Mouse (Mus musculus): Measurements from ENCODE around the gene Ncoa1. TPM values are rescaled to one million over a fixed set of nuclear protein-coding genes. Genes with fewer than 3 reads are reported as not detected.

The Ncoa1 gene
- 45.0 and 48.4 TPM in 2 replicates for total RNA-seq (2012; rRNA removed)
- polyA plus RNA-seq (2012; ENCODE audit: insufficient read depth in 1 of 2, insufficient read length in 2 of 2, low read depth in 1 of 2, low replicate concordance in 2 of 2, missing spikeins in 1 of 2) = 10 to 100 TPM; 36.0 to 65.0 TPM

DNA sequence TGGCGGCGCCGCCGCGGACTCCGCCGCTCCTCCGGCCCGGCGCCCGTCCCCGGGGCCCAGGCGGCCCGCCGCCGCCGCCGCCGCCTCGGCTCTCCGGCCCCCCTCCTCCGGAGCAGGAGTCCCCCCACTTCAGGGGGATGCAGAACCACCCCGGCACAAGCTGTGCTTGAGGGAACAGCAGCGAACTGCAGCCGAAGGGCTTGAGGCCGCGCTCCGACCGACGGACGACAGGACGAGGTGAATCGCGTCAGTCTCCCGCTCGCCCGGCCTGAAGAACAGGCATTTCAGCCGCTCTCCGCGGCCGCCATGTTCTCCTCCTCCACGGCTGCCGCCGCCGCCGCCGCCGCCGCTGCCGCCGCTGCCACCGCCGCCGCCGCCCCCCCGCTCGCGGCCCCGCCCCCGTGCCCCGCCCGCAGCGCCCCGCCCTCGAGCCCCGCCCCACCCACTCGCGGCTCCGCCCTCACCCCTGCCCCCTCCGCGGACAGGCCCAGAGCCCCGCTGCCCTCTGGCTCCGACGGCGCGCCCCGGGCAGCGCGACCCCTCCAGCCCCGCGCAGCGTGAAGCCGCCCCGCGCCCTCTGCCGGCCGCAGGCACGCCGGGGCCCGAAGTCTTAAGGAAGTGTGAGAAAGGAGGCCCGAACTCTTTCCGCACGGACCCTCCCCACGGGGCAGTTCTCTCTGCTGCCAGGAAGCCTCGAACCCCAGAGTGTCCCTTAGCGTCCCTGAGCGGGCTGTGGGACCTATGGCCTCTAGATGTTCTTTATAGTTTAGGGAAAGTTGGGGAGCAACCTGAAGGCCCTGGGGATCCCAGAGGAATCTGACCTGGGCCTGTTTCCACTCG lies at the start of gene Ncoa1:
Ncoa1 (minus strand) TSS at position 351 of the 840 bp plus-strand sequence.
- no peaks in the 10 kb centered on the region for H3K27me3 ChIP-seq (ENCODE audit: control insufficient read depth in 1 of 2, insufficient read depth in 2 of 2, low read length in 2 of 2)
- peaks cover 0 to 8% of the 10 kb centered on the region in 2 experiments; a peak in 1 of 4 replicates for H3K4me1 ChIP-seq (ENCODE audit: control insufficient read depth in 1 of 2, insufficient read depth in 2 of 2, low read length in 2 of 2)
- peak within 1 kb of the TSS; percentile 91 to 100 for H3K4me3 ChIP-seq (ENCODE audit: control insufficient read depth in 1 of 2, insufficient read depth in 1 of 2, low read depth in 2 of 2, low read length in 2 of 2)
- peak within 1 kb of the TSS; percentile 99 for H3K27ac ChIP-seq (ENCODE audit: control insufficient read depth, low read depth, low read length)
- peak within 1 kb of the TSS; percentile 100 for H3K9ac ChIP-seq (ENCODE audit: control insufficient read depth, low read depth, low read length, poor library complexity, severe bottlenecking)
- H3K36me3 ChIP-seq (ENCODE audit: control insufficient read depth in 1 of 2, insufficient read depth in 2 of 2, low read length in 2 of 2) = peaks cover 6 to 10% of the 10 kb centered on the region in 2 experiments
- peaks cover 46% of the 10 kb centered on the region for H3K79me2 ChIP-seq (ENCODE audit: control insufficient read depth, insufficient read depth, low read length, poor library complexity)
- H3K9me3 ChIP-seq (replicated peaks; ENCODE audit: insufficient read depth, low read length) = no peaks in the 10 kb centered on the region
- DNase-seq (ENCODE audit: low read depth, low spot score) = peak; percentile 69
- TF ChIP-seq POLR2AphosphoS5 (IDR thresholded peaks at IDR 0.05; ENCODE audit: borderline replicate concordance, low read depth, low read length) (0 out of 2 replicates have a peak, but pooled peaks have one; percentile 27), USF1 (IDR thresholded peaks at IDR 0.05; ENCODE audit: low read depth, low read length) (no peak), CHD1 (IDR thresholded peaks at IDR 0.05; ENCODE audit: low read depth, low read length) (no peak), ZKSCAN1 (IDR thresholded peaks at IDR 0.05; ENCODE audit: low read depth, low read length) (no peak), MEF2A (IDR thresholded peaks at IDR 0.05; ENCODE audit: extremely low read depth, insufficient replicate concordance, low read depth, low read length, poor library complexity, severe bottlenecking) (no peak), TBP (IDR thresholded peaks at IDR 0.05; ENCODE audit: low read depth, low read length) (0 out of 2 replicates have a peak, but pooled peaks have one; percentile 13), POLR2A (IDR thresholded peaks at IDR 0.05; ENCODE audit: control insufficient read depth in 1 of 2, insufficient read depth in 1 of 2, low read depth in 1 of 2, low read length in 2 of 2, poor library complexity in 1 of 2) (peak in 1 of 2 experiments; percentile 88; a peak in 3 of 4 replicates), MAZ (IDR thresholded peaks at IDR 0.05; ENCODE audit: low read depth, low read length) (peak; percentile 81; the same call in 1 of the 2 replicates), NELFE (IDR thresholded peaks at IDR 0.05; ENCODE audit: low read depth, low read length) (peak; percentile 58), JUND (IDR thresholded peaks at IDR 0.05; ENCODE audit: low read depth, low read length) (no peak), SMC3 (IDR thresholded peaks at IDR 0.05; ENCODE audit: low read depth, low read length) (peak; percentile 1; the same call in 1 of the 2 replicates), CTCF (IDR thresholded peaks at IDR 0.05 in 2 of 3, conservative IDR thresholded peaks at IDR 0.05 in 1 of 3; ENCODE audit: control insufficient read depth in 1 of 3, insufficient read depth in 1 of 3, low read depth in 2 of 3, low read length in 3 of 3, poor library complexity in 1 of 3, severe bottlenecking in 1 of 3) (peak in 2 of 3 experiments; percentile 23 to 52; a peak in 4 of 6 replicates)

DNA sequence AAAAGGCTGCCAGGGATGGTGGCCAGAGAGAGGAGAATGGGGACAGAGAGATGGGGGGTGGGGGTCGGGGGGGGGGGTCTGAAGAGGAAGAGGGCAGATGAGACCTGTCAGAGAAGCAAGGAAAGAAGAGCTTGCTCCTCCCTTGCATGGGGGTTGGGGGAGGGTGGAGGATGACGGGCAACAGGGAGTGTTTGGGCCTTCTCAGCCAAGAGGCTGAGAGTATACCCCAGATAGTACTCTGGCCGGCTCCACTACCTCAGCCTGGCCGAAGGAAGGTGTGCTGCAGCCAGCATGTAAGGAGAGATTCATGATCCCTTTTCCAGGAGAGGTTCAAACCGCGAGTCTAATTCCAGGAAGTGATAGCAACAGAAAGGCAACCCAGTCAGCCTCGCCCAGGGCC lies 47.6 kb upstream of the Ncoa1 start:
- peaks cover 0 to 16% of the 10 kb centered on the region in 2 experiments; a peak in 2 of 4 replicates for H3K36me3 ChIP-seq (ENCODE audit: control insufficient read depth in 1 of 2, insufficient read depth in 2 of 2, low read length in 2 of 2)
- H3K4me3 ChIP-seq (ENCODE audit: control insufficient read depth in 1 of 2, insufficient read depth in 1 of 2, low read depth in 2 of 2, low read length in 2 of 2) = peak overlapping the region; percentile 40 to 63
- no peaks in the 10 kb centered on the region for H3K9me3 ChIP-seq (replicated peaks; ENCODE audit: insufficient read depth, low read length)
- DNase-seq (ENCODE audit: low read depth, low spot score) = no peak
- TF ChIP-seq E2F4 (IDR thresholded peaks at IDR 0.05; ENCODE audit: borderline replicate concordance, low read depth, low read length) (no peak), ZMIZ1 (IDR thresholded peaks at IDR 0.05; ENCODE audit: low read depth, low read length) (no peak), GABPA (IDR thresholded peaks at IDR 0.05; ENCODE audit: low read depth, low read length) (no peak), SIN3A (IDR thresholded peaks at IDR 0.05; ENCODE audit: low read length) (no peak), ZNF384 (IDR thresholded peaks at IDR 0.05; ENCODE audit: low read depth, low read length) (no peak), ELF1 (IDR thresholded peaks at IDR 0.05; ENCODE audit: low read depth, low read length) (0 out of 2 replicates have a peak, but pooled peaks have one; percentile 40), MXI1 (IDR thresholded peaks at IDR 0.05; ENCODE audit: low read depth, low read length) (0 out of 2 replicates have a peak, but pooled peaks have one; percentile 16), HCFC1 (IDR thresholded peaks at IDR 0.05; ENCODE audit: low read depth, low read length) (no peak), TBP (IDR thresholded peaks at IDR 0.05; ENCODE audit: low read depth, low read length) (0 out of 2 replicates have a peak, but pooled peaks have one; percentile 27)
- H3K27ac ChIP-seq (ENCODE audit: control insufficient read depth, low read depth, low read length) = peak overlapping the region; percentile 50
- H3K4me1 ChIP-seq (ENCODE audit: control insufficient read depth in 1 of 2, insufficient read depth in 2 of 2, low read length in 2 of 2) = peaks cover 0 to 22% of the 10 kb centered on the region in 2 experiments; a peak in 3 of 4 replicates
- no peaks in the 10 kb centered on the region for H3K79me2 ChIP-seq (ENCODE audit: control insufficient read depth, insufficient read depth, low read length, poor library complexity)
- H3K27me3 ChIP-seq (ENCODE audit: control insufficient read depth in 1 of 2, insufficient read depth in 2 of 2, low read length in 2 of 2) = no peaks in the 10 kb centered on the region
- peak overlapping the region; percentile 66 for H3K9ac ChIP-seq (ENCODE audit: control insufficient read depth, low read depth, low read length, poor library complexity, severe bottlenecking)

All from MEL (cell line).